Mouse (Mus musculus): Measurements from ENCODE around the gene Dhdds.

GRCm38 (mm10) chr4:133958884-133959283 lies 41.8 kb downstream of the Dhdds start:
- TF ChIP-seq CTCF (conservative IDR thresholded peaks at IDR 0.05; ENCODE audit: insufficient read depth, insufficient read length, low read depth, low read length) (no peak), POLR2A (IDR thresholded peaks at IDR 0.05; ENCODE audit: low read depth, low read length) (no peak)

Measured in kidney, adult 2 months (tissue).